Mouse (Mus musculus) hindbrain, embryonic 15.5 days (tissue): Measurements from ENCODE around the gene Chaf1a. TPM values are rescaled to one million over a fixed set of nuclear protein-coding genes. Genes with fewer than 3 reads are reported as not detected.

Source experiments
- ATAC-seq: fragments of 200-750 bp; cut with Nextera tagmentation; 2 replicates; pipeline ENCODE4 v1.8.0; 2017; ENCODE audit warnings: low read depth, moderate number of reproducible peaks, moderate TSS enrichment; ENCODE audit not compliant: low FRiP score
- H3K27ac ChIP-seq: fragments of 300-500 bp; sonication (generic); replicated peaks from 2 replicates; pipeline ENCODE4 v1.5.1; 2015; ENCODE audit warnings: mild to moderate bottlenecking, inconsistent platforms
- H3K27me3 ChIP-seq: fragments of 300-500 bp; sonication (generic); 2 replicates; pipeline ENCODE4 v1.6.1; 2015; ENCODE audit warnings: control low read depth, inconsistent platforms
- H3K36me3 ChIP-seq: fragments of 300-500 bp; sonication (generic); 2 replicates; pipeline ENCODE4 v1.6.1; 2015; ENCODE audit warnings: control low read depth, inconsistent platforms
- H3K4me1 ChIP-seq: fragments of 300-500 bp; sonication (generic); replicated peaks from 2 replicates; pipeline ENCODE4 v1.6.1; 2015; ENCODE audit warnings: control low read depth, inconsistent platforms
- H3K4me2 ChIP-seq: fragments of 300-500 bp; sonication (generic); 2 replicates; pipeline ENCODE4 v1.6.1; 2015; ENCODE audit warnings: moderate library complexity, mild to moderate bottlenecking, inconsistent platforms
- H3K4me3 ChIP-seq: fragments of 300-500 bp; sonication (generic); 2 replicates; pipeline ENCODE4 v1.5.1; 2015; ENCODE audit warnings: mild to moderate bottlenecking, inconsistent platforms
- H3K9ac ChIP-seq: fragments of 300-500 bp; sonication (generic); 2 replicates; pipeline ENCODE4 v1.6.1; 2015; ENCODE audit warnings: inconsistent platforms
- H3K9me3 ChIP-seq: fragments of 300-500 bp; sonication (generic); 2 replicates; pipeline ENCODE4 v1.6.1; 2016; ENCODE audit warnings: control low read depth, inconsistent platforms
- WGBS: fragments of 180-500 bp; shearing (Covaris S2); methylation state at CpG from one replicate; pipeline ENCODE4 v1.1.7; 2015; 5-methylcytosine and 5-hydroxymethylcytosine counted together
- polyA plus RNA-seq: library from polyadenylated mRNA; unstranded; fragments of >200 nt; fragmentation: Nextera tagmentation; extraction: Ambion mirVana; gene quantifications from 2 replicates; pipeline ENCODE4 v1.2.1, GENCODE M21; 2015

The Chaf1a gene
- polyA plus RNA-seq, result 7.6 and 7.8 TPM in 2 replicates

DNA sequence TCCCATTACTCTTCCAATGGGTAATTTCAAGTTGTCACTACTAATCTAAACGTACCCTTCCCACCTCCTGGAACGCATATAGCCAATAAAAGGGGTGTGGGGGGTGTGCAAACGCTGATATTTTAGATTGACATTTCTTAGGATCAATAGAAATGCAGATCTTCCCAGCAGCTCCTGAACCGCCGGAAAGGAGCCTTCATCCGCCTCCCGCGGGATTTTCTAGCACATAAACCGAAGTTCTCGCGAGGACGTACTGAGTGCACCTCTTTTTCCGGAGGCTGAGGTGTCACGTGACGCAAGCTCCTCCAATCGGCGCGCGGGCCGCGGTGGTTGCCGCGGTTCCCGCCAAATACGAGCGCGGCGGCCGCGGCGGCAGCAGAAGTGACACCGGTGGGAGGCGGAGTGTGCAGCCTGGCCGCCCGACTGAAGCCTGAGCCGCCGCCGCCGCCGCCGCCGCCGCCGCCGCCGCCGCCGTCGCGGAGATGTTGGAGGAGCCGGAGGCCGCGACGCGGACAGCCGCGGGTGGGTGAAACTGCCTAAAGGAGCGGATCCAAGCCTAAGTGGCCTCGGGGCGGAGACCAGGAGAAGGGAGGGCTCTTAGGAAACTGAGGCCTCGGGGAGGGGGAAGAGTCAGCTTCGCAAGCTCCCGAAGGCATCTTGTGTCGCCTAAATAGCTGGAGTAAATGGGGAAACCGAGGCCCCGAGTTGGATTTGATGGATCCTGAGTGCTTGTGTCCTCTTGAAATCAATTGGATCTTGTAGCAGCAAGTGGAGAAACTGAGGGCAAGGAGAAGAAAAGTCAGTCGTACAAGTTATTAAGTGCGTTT, at the start of gene Chaf1a:
Gene Chaf1a, plus strand, starts transcription at position 410 of the 827 bp plus-strand sequence.
- H3K4me1 ChIP-seq, result peaks cover 20% of the 10 kb centered on the region
- H3K4me2 ChIP-seq, result peak within 1 kb of the TSS; percentile 92
- no peaks in the 10 kb centered on the region for H3K27me3 ChIP-seq
- no peaks in the 10 kb centered on the region for H3K9me3 ChIP-seq
- peak within 1 kb of the TSS; percentile 79 for H3K27ac ChIP-seq
- ATAC-seq, result peak; percentile 88
- 0% methylated on average over 67 of the region's 68 CpGs for WGBS
- peak within 1 kb of the TSS; percentile 77 for H3K4me3 ChIP-seq
- no peaks in the 10 kb centered on the region for H3K36me3 ChIP-seq
- peak within 1 kb of the TSS; percentile 61 for H3K9ac ChIP-seq

DNA sequence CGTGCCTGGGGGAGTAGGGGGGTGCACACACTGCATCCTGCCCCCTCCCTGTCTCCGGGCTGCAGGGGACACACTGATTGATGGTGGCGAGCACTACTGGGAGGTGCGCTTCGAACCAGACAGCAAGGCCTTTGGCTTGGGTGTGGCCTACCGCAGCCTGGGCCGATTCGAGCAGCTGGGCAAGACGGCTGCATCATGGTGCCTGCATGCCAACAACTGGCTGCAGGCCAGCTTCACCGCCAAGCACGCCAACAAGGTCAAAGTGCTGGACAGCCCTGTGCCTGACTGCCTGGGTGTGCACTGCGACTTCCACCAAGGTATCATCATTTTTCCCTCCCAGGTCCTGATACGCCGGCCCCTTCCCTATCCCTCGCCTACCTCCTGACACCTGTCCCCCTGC, 44.2 kb upstream of the Chaf1a start:
- no peaks in the 10 kb centered on the region for H3K9me3 ChIP-seq
- WGBS, result 79% methylated on average over 15 of the region's 15 CpGs
- no peaks in the 10 kb centered on the region for H3K4me1 ChIP-seq
- no peak overlapping the region for H3K4me3 ChIP-seq
- no peak overlapping the region for H3K9ac ChIP-seq
- peaks cover 12% of the 10 kb centered on the region; the same call in 1 of the 2 replicates for H3K27me3 ChIP-seq
- no peak for ATAC-seq
- H3K27ac ChIP-seq, result no peak overlapping the region
- peaks cover 47% of the 10 kb centered on the region for H3K36me3 ChIP-seq
- no peak overlapping the region for H3K4me2 ChIP-seq

DNA sequence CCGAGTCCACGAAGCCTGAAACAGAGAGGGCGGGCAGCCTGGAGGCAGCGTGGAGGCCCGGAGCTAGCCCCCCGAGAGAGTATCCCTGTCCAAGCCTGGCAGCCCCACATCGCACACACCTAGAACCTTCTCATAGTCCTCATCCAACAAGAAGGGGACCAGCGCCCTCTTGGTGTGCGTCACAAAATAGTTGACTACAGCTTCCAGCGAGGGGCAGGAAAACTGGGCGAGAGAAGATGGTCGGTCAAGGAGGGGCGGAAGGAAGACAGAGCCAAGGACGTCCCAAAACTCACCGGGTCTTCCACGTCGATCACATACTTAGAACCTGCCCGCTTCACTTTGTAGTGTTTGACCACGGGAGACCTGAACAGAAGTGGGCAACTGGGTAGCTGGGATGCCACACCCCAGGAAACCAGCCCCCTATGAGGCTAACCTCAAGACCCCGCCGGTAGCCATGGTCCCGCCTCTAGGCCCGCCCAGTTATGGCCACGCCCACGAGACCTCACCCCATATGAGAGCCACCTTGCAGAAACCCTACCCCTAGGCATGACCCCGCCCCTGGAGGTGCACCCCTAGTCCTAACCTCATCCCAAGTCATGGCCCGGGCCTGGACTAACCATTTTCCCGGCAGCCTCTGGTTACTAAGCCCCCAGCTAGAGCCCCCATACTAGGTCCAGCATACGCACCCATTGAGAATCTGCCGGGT, 40.3 kb upstream of the Chaf1a start:
- WGBS, result 10% methylated on average over 30 of the region's 30 CpGs
- no peak overlapping the region for H3K4me2 ChIP-seq
- no peaks in the 10 kb centered on the region for H3K4me1 ChIP-seq
- peaks cover 22% of the 10 kb centered on the region for H3K36me3 ChIP-seq
- no peak overlapping the region for H3K27ac ChIP-seq
- 0 out of 2 replicates have a peak, but pooled peaks have one; percentile 39 for ATAC-seq
- no peak overlapping the region for H3K4me3 ChIP-seq
- H3K27me3 ChIP-seq, result peaks cover 12% of the 10 kb centered on the region; the same call in 1 of the 2 replicates
- no peaks in the 10 kb centered on the region for H3K9me3 ChIP-seq
- no peak overlapping the region for H3K9ac ChIP-seq

DNA sequence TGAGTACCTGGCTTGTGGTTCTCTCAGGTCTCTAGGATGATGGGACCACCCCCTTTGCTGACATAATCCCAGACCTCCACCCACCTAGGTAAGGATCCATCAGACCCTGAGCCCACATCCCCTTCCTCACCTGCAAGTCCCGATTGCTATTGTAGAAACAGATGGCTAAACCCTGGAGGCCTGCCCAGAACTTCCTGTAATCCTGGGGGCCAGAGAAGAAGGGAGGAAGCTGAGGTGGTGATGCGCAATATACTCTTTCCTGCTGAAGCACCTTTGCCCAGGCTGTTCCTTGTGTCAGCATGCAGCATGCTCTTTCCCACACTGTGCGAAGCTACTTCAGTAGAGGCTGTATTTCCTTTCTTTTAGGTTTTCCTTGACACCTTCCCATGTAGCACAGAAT, 37.2 kb upstream of the Chaf1a start:
- WGBS, result 90% methylated on average over 3 of the region's 3 CpGs
- Histone ChIP-seq H3K27me3 (peaks cover 12% of the 10 kb centered on the region; the same call in 1 of the 2 replicates), H3K9me3 (no peaks in the 10 kb centered on the region), H3K9ac (no peak overlapping the region), H3K4me1 (peaks cover 9% of the 10 kb centered on the region), H3K36me3 (no peaks in the 10 kb centered on the region), H3K4me3 (no peak overlapping the region), H3K4me2 (no peak overlapping the region), H3K27ac (no peak overlapping the region)
- no peak for ATAC-seq

DNA sequence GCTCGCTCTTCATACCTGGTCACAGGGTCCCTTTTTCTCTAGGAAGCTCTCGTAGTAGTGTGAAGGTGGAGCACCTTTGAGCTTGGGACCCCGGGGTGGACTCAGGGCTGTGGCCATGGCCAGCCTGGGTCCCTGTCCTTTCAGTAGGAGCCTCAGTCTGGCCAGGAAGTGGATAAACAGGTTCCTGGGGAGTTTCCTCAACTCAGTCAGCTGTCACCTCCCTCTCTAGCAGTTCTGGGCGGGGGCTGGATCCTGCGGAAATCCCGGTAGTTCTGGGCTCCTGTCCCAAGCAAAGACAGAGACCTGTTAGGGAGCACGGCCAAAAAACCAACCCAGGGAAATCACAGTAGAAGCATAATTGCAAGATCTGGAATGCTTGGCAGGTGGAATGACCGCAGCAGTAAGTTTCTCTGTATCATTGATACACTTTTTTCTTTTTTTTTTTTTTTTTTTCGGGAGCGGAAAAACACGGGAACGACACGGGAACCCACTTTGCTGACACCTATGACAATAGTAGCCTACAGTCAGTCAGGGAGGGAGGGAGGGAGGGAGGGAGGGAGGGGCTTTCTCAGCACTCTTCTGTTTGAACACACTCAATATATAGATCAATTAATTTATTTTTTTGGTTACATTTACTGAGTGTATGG, 34.7 kb upstream of the Chaf1a start, which contains the start of the genes Stap2 and Mpnd:
Gene Stap2, minus strand, starts transcription at position 170 of the 647 bp plus-strand sequence.
Gene Mpnd, plus strand, starts transcription at position 297 of the 647 bp plus-strand sequence.
- H3K4me3 ChIP-seq, result no peak within 1 kb of the TSS
- H3K9ac ChIP-seq, result no peak within 1 kb of the TSS
- WGBS, result 64% methylated on average over 13 of the region's 13 CpGs
- no peak within 1 kb of the TSS for H3K4me2 ChIP-seq
- ATAC-seq, result no peak
- no peaks in the 10 kb centered on the region for H3K36me3 ChIP-seq
- H3K9me3 ChIP-seq, result no peaks in the 10 kb centered on the region
- 0 out of 2 replicates have a peak, but pooled peaks cover 4% of the 10 kb centered on the region for H3K27me3 ChIP-seq
- no peak within 1 kb of the TSS for H3K27ac ChIP-seq
- H3K4me1 ChIP-seq, result peaks cover 18% of the 10 kb centered on the region

DNA sequence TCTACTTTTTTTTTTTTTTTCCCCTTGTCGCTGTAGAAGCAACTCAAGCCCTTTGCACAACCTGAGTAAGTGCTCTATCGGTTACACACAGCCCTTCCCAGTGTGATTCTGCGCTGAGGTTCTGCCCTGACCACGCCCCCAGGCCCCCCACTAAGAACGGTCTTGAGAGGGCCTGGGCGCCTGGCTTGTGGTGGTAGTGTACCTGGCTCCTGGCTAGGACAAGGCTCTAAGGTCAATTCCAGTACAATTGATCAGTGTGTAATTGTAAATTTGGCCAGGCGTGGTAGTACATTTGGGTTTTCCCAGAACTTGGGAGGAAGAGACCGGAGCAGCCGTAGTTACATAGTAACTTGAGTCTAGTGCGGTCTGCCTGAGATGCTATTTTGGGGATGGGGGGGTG, 33.3 kb upstream of the Chaf1a start:
- Histone ChIP-seq H3K9me3 (no peaks in the 10 kb centered on the region), H3K27me3 (no peaks in the 10 kb centered on the region), H3K4me2 (no peak overlapping the region), H3K9ac (no peak overlapping the region), H3K27ac (peak overlapping the region; percentile 96; the same call in 1 of the 2 replicates), H3K4me1 (peaks cover 30% of the 10 kb centered on the region), H3K4me3 (no peak overlapping the region), H3K36me3 (no peaks in the 10 kb centered on the region; the same call in 1 of the 2 replicates)
- 54% methylated on average over 10 of the region's 10 CpGs for WGBS
- no peak for ATAC-seq

DNA sequence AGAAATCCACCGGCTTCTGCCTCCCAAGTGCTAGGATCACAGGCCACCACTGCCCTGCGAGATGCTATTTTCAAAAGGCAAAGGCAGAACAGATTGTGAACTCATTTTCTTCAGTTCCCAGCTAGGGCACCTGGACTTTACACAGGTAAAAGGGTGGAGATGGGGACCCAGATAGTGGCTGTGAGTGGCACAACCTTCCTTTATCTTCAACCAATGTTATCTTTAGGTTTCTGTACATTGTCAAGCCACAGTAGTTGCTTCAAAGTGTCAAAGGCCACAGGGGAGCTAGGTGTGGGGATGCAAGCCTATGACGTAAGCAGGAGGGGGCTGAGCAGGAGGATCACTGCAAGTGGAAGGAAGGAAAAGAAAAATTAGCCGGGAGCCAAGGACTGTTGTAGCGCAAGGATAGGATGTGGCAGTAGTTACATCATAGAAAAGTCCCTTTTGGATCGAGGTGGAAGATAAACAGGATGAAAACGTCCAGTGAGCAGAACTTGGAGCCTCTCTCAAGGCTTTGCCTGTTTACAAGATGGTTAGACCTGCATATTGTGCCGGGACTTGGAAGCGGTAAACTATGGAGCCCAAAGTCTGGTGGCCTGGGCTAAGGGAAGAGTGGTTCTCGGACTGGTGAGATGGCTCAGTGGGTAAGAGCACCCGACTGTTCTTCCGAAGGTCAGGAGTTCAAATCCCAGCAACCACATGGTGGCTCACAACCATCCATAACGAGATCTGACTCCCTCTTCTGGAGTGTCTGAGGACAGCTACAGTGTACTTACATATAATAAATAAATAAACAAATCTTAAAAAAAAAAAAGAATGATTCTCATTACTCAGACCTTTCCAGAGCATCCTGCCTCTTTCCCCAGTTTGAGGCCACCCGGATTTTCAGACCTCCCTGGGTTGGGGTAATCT, 32.5 kb upstream of the Chaf1a start:
- Histone ChIP-seq H3K27me3 (no peaks in the 10 kb centered on the region), H3K9ac (no peak overlapping the region), H3K4me3 (peak overlapping the region; percentile 79), H3K9me3 (no peaks in the 10 kb centered on the region), H3K27ac (peak overlapping the region; percentile 96), H3K4me2 (peak overlapping the region; percentile 98), H3K4me1 (peaks cover 30% of the 10 kb centered on the region), H3K36me3 (no peaks in the 10 kb centered on the region; the same call in 1 of the 2 replicates)
- WGBS, result 29% methylated on average over 14 of the region's 14 CpGs
- no peak for ATAC-seq

DNA sequence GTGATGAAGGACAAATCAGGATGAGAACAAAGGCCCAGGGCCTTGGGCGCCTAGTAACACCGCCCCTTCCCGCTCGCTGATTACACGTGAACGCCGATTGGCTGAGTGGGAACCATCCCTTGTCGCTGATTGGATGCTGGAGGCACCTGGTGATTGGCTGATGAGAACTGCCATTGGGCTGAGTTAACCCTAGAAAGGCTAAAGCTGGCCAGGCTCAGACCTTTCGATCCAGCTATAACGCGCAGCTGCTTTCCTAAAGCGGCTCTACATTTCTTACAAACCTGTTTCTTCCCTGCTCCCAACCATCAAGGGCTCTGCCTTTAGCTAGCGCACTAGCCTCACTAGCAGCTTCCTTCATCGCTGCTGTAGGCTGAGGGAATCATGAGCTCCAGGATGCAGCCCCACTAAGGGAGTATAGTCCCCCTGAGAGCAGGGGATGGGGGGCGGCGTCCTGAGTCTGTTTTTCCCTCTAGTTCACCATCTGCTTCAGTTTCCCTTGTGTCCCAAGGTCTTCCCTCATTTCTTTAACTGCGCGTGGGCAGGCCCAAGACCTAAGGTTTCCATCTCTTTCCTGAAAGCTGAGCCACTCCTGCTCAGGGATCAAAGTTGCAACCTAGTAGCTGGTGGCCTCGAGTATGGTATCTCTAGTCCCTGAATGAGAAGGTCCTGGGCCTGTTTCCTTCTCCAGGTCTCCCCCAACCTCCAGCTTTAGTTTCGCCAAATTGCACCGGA, 31.7 kb upstream of the Chaf1a start:
- Histone ChIP-seq H3K27me3 (no peaks in the 10 kb centered on the region), H3K9ac (peak overlapping the region; percentile 81), H3K4me1 (peaks cover 30% of the 10 kb centered on the region), H3K9me3 (no peaks in the 10 kb centered on the region), H3K27ac (peak overlapping the region; percentile 96), H3K4me2 (peak overlapping the region; percentile 98), H3K36me3 (peaks cover 6% of the 10 kb centered on the region), H3K4me3 (peak overlapping the region; percentile 79)
- whole genome bisulfite sequencing, result under 1% methylated on average over 21 of the region's 21 CpGs
- ATAC-seq, result peak; percentile 95

DNA sequence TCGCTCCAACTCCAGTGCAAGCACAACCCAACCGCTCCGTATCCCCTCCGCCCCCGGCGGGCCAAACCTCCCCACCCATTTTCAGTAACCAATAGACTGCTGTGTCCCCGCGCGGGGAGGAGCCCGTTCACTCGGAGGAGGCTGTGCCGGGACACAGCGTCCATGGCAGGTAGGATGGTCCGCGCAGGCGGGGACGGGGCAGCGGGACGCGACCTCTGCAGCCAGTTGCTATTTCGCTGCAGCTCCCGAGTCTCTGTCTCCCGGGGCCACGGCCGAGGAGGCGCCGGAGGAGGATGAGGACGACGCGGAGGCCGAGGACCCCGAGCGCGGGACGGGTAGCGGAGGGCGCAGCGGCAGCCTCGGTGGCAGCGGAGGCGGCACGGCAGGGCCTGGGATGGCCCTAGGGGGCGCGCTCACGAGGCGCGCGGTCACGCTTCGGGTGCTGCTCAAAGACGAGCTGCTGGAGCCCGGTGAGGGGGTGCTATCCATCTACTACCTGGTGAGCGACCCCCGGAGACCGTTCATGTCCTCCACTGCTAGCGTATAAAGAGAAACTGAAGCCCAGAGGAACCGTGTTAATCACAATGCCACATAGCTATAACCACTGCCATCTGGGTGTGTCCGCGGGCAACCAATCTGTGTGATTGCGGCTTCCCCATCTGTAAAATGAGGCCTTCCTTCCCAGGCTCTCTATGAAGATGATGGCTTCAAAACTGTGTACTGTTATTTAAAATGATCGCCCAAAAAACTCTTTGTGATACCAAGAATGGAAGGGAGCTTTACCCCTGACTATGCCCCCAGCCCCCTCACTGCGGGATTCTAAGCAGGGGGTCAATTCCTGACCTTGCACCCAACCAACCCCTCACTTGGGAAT, 30.9 kb upstream of the Chaf1a start:
- H3K27me3 ChIP-seq, result no peaks in the 10 kb centered on the region
- peak; percentile 90 for ATAC-seq

DNA sequence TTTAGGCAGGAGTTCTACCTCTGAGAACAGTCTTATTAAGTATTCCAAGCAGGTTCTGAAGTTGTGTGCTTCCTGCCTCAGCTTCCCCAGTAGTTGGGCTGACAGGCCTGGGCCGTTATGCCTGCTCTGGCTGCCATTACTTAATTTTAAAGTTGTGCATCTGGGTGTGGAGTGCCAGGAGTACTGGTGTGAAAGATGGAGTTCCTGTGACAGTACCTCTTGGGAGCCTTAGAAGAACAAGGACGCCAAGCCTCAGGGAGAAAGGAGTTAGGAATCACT, 30.3 kb upstream of the Chaf1a start:
- H3K4me2 ChIP-seq, result peak overlapping the region; percentile 98
- peak overlapping the region; percentile 81 for H3K9ac ChIP-seq
- peak overlapping the region; percentile 96 for H3K27ac ChIP-seq
- WGBS, result 36% methylated on average over 2 of the region's 2 CpGs
- no peak for ATAC-seq
- peak overlapping the region; percentile 79 for H3K4me3 ChIP-seq
- peaks cover 30% of the 10 kb centered on the region for H3K4me1 ChIP-seq
- no peaks in the 10 kb centered on the region for H3K27me3 ChIP-seq
- H3K36me3 ChIP-seq, result peaks cover 9% of the 10 kb centered on the region
- no peaks in the 10 kb centered on the region for H3K9me3 ChIP-seq

More for the DNA sequence above, 30.9 kb upstream of the Chaf1a start:
- WGBS, result under 1% methylated on average over 60 of the region's 62 CpGs
- no peaks in the 10 kb centered on the region for H3K9me3 ChIP-seq
- H3K4me1 ChIP-seq, result peaks cover 30% of the 10 kb centered on the region
- peaks cover 6% of the 10 kb centered on the region for H3K36me3 ChIP-seq
- peak overlapping the region; percentile 79 for H3K4me3 ChIP-seq
- H3K9ac ChIP-seq, result peak overlapping the region; percentile 81
- peak overlapping the region; percentile 98 for H3K4me2 ChIP-seq
- peak overlapping the region; percentile 96 for H3K27ac ChIP-seq
